ENCODE assay signal across 15 mouse cellular contexts in genomic region chr1:92142793-92143192, GRCm38 (mm10).
"Had no signal": no experiment of that assay in that cellular context is flagged by ENCODE, and none has a peak within 500 bp of the region (broad histone marks: within the 10 kb centered on the region; RNA-seq: fewer than 3 reads in every experiment).

No protein-coding gene starts in this region.

- H3K4me1 ChIP-seq: liver, embryonic 15.5 days had no signal

- H3K27ac ChIP-seq: kidney, embryonic 15.5 days; limb, embryonic 10.5 days; limb, embryonic 13.5 days; liver, embryonic 12.5 days; liver, embryonic 15.5 days had no signal

- H3K27me3 ChIP-seq: kidney, embryonic 15.5 days; limb, embryonic 13.5 days; liver, embryonic 12.5 days; liver, embryonic 15.5 days had no signal

- H3K36me3 ChIP-seq: liver, embryonic 15.5 days had no signal

- DNase-seq: kidney, postnatal 10 days; kidney, postnatal 36 days; liver; lung, adult 18-20 months; lung, postnatal 14 days; lung, postnatal 4 days; midbrain, embryonic 14.5 days; thymus, adult 18-20 months; thymus, postnatal 4 days had no signal

- ATAC-seq: liver, embryonic 12.5 days had no signal

- H3K9me3 ChIP-seq: kidney, embryonic 15.5 days; limb, embryonic 10.5 days; limb, embryonic 13.5 days; liver, embryonic 12.5 days; liver, embryonic 15.5 days had no signal

- H3K4me3 ChIP-seq: kidney, embryonic 15.5 days; limb, embryonic 10.5 days; limb, embryonic 13.5 days; liver, embryonic 12.5 days; liver, embryonic 15.5 days had no signal

- H3K4me2 ChIP-seq: kidney, embryonic 15.5 days; limb, embryonic 13.5 days; liver, embryonic 12.5 days; liver, embryonic 15.5 days; midbrain, embryonic 11.5 days had no signal

- H3K9ac ChIP-seq: kidney, embryonic 15.5 days; limb, embryonic 13.5 days; liver, embryonic 12.5 days; liver, embryonic 15.5 days had no signal
